Mouse (Mus musculus): ENCODE measurements around the gene Dennd5b. TPM values are rescaled to one million over a fixed set of nuclear protein-coding genes. Genes with fewer than 3 reads are reported as not detected.

Gene Dennd5b
- polyA plus RNA-seq (2015; fragmentation: Nextera tagmentation; extraction: Ambion mirVana) = 5.5 and 5.6 TPM in 2 replicates

DNA sequence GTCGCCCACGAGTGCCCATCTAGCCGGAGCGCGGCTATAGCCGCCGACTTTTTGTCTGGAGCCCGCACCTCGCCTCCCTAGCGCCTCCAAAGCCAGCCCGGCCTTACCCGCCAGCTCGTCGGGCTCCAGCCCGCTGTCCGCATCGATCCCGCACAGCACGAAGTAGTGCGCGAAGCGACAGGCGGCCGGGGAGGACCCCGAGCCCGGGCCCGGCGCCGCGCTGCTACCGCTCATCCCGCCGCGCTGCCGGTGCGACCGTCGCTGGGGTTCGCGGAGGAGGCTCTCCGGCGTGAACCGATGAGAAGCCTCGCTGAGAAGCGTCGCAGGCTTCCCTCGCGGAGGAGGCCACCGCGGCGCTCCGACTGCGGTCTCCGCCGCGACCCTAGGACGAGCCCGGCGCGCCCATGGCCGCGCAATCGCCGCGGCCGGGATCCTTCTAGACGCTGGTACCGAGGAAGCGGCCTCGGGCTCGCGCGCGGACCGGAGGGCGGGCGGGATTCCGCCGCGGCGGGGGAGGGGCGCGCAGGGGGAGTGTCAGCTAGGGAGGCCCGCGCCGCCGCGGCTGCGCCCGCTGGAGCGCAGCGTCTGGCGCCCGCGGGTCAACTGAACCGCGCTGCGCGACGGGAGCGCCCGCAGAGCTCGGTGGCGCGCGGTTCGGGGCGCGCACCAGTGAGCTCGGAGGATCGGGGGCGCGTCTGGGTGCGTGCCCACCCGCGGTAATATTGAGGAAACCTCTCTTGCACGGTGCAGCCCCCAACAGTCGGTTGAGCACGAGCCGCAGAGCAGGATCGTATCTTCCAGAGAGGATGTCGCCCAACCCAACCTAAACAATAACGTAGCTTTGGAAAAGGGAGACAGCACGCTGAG lies at the start of gene Dennd5b:
Dennd5b (minus strand) TSS at position 605 of the 867 bp plus-strand sequence.
- Histone ChIP-seq H3K4me1 (no peaks in the 10 kb centered on the region), H3K4me3 (replicated peaks) (peak within 1 kb of the TSS; percentile 86), H3K27ac (replicated peaks) (peak within 1 kb of the TSS; percentile 93), H3K27me3 (no peaks in the 10 kb centered on the region), H3K9me3 (replicated peaks) (no peaks in the 10 kb centered on the region), H3K9ac (peak within 1 kb of the TSS; percentile 80), H3K36me3 (no peaks in the 10 kb centered on the region), H3K4me2 (replicated peaks) (peak within 1 kb of the TSS; percentile 84)
- ATAC-seq (ENCODE audit: insufficient number of reproducible peaks, low FRiP score, low TSS enrichment, low read depth) = peak; percentile 92
- under 1% methylated on average over 124 of the region's 124 CpGs for WGBS

DNA sequence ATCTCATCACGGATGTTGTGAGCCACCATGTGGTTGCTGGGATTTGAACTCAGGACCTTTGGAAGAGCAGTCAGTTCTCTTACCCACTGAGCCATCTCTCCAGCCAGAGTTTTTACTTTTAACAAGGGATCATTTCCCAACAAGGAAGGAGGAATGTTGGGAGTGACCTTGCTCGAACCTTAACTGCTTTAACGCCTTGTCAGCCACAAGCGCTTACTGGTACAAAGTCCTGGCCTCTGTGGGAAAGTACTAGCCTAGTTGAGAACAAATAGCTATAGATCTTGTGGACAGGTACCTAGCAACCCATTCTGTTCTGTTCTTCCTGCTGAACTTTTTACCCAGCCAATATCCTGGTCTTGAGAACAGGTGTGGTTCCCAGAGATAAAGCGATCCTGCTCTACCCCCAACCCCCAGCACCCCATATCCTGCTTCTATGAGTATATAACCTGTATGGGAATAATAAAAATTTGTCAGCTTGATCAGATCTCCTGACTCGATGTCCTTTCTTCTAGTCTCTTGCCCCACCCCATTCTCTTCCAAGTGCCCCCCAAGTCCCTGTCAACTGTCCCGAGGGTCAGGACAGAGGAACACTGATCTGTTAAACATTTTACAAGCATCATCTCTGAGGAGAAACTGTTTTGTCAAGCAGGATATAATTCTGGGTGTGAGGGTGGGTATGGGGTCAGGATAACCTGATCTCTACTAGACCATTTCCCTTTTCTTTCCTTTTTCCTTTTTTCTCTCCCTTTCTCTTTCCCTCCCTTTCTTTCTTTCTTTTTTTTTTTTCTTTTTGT lies 47.2 kb upstream of the Dennd5b start:
- no peaks in the 10 kb centered on the region for H3K9me3 ChIP-seq (replicated peaks)
- no peak overlapping the region for H3K27ac ChIP-seq (replicated peaks)
- no peak for ATAC-seq (ENCODE audit: insufficient number of reproducible peaks, low FRiP score, low TSS enrichment, low read depth)
- 90% methylated on average over 7 of the region's 7 CpGs for WGBS
- no peaks in the 10 kb centered on the region for H3K4me1 ChIP-seq
- H3K36me3 ChIP-seq = peaks cover 22% of the 10 kb centered on the region; the same call in 1 of the 2 replicates
- H3K27me3 ChIP-seq = no peaks in the 10 kb centered on the region
- no peak overlapping the region for H3K4me2 ChIP-seq (replicated peaks)
- no peak overlapping the region for H3K9ac ChIP-seq
- H3K4me3 ChIP-seq (replicated peaks) = no peak overlapping the region

DNA sequence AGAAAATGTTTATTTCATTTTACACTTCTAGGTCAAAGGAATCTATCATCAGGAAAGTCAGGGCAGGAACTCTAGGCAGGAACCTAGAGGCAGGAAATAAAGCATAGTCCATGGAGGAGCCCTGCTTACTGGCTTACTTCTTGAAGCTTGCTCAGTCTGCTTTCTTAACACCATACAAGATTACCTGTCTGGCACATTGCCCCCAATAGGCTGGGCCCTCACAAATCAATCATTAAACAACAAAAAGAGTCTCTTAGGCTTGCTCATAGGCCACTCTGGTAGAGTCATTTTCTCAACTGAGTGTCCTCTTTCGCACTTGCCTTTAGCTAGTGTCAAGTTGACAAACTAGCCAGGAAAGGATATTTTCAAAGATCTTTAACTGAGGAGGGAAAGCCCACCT lies 43.7 kb upstream of the Dennd5b start:
- no peak overlapping the region for H3K9ac ChIP-seq
- no peak overlapping the region for H3K27ac ChIP-seq (replicated peaks)
- no peaks in the 10 kb centered on the region for H3K27me3 ChIP-seq
- no peak for ATAC-seq (ENCODE audit: insufficient number of reproducible peaks, low FRiP score, low TSS enrichment, low read depth)
- H3K36me3 ChIP-seq = peaks cover 9% of the 10 kb centered on the region; the same call in 1 of the 2 replicates
- H3K4me3 ChIP-seq (replicated peaks) = no peak overlapping the region
- WGBS = 97% methylated on average over 1 of the region's 1 CpGs
- 0 out of 2 replicates have a peak, but pooled peaks cover 5% of the 10 kb centered on the region for H3K4me1 ChIP-seq
- no peak overlapping the region for H3K4me2 ChIP-seq (replicated peaks)
- H3K9me3 ChIP-seq (replicated peaks) = no peaks in the 10 kb centered on the region

DNA sequence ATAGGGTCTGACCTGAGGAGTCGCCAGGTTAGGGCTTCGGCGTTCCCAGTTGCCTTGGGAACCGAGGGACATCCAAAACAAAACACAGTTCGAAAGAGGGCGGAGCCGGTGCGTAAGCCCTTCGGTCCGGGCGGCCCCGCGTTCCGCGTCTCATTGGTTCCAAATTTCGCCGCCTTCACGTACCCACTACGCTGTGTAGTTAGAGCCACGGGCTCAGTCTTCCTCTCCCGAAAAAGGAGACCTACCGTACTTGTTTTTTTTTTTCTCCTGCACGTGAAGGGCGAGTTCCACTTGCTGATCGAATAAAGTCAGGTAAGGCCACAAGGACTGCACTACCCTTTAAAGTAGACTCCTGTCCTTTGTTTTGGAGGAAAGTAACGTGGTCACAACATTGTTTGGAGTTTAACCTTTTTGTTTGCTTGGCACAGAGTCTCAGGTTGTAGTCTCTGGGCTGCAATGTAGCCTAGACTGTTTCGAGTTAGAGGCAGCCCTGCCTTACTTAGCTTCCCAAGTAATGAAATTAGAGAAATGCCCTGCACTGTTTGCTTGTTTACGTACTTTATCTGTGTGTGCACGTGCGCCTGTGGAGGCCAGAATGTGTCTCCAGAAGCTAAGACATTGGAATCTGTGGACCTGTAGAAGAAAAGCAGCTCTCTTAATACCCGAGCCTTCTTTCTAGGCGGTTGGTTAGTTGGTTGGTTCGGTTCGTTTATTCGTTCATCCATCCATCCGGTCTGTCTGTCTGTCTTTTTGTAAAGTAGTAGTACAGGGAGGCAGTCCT lies 40.1 kb upstream of the Dennd5b start:
- H3K27me3 ChIP-seq = no peaks in the 10 kb centered on the region
- H3K36me3 ChIP-seq = peaks cover 9% of the 10 kb centered on the region; the same call in 1 of the 2 replicates
- 4% methylated on average over 36 of the region's 36 CpGs for WGBS

DNA sequence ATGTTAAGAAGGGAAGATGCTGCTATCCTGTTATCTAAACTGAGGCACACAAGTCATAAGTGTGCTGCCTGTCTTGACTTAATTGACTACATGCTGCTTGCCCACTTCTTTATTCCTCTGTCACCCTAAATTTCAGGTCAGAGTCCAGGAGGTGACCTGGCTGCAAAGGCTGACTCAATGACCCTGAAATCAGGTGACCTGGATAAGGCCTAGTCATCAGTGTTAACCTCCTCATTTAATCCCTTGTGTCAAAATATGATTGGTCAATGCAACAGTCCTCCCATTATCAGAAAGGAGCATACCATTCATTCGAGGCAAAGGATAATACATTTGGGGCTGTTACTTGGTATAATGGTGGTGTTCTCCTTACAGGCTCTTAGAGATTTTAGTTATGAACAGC lies 38.0 kb upstream of the Dennd5b start, which contains the start of gene Etfbkmt:
Etfbkmt (plus strand) TSS at position 379 of the 400 bp plus-strand sequence.
- H3K27ac ChIP-seq (replicated peaks) = no peak within 1 kb of the TSS
- 0 out of 2 replicates have a peak, but pooled peaks cover 5% of the 10 kb centered on the region for H3K4me1 ChIP-seq
- H3K27me3 ChIP-seq = no peaks in the 10 kb centered on the region
- H3K4me3 ChIP-seq (replicated peaks) = 0 out of 2 replicates have a peak within 1 kb of the TSS, but pooled peaks have one; percentile 54
- peaks cover 6% of the 10 kb centered on the region; the same call in 1 of the 2 replicates for H3K36me3 ChIP-seq
- no peak within 1 kb of the TSS for H3K4me2 ChIP-seq (replicated peaks)
- ATAC-seq (ENCODE audit: insufficient number of reproducible peaks, low FRiP score, low TSS enrichment, low read depth) = no peak
- 70% methylated on average over 1 of the region's 1 CpGs for WGBS
- no peaks in the 10 kb centered on the region for H3K9me3 ChIP-seq (replicated peaks)
- H3K9ac ChIP-seq = no peak within 1 kb of the TSS

More for the DNA sequence above, 40.1 kb upstream of the Dennd5b start:
- Histone ChIP-seq H3K4me1 (0 out of 2 replicates have a peak, but pooled peaks cover 5% of the 10 kb centered on the region), H3K9me3 (replicated peaks) (no peaks in the 10 kb centered on the region), H3K27ac (replicated peaks) (peak overlapping the region; percentile 52), H3K4me3 (replicated peaks) (peak overlapping the region; percentile 54), H3K9ac (peak overlapping the region; percentile 18), H3K4me2 (replicated peaks) (peak overlapping the region; percentile 54)
- ATAC-seq (ENCODE audit: insufficient number of reproducible peaks, low FRiP score, low TSS enrichment, low read depth) = peak; percentile 91

DNA sequence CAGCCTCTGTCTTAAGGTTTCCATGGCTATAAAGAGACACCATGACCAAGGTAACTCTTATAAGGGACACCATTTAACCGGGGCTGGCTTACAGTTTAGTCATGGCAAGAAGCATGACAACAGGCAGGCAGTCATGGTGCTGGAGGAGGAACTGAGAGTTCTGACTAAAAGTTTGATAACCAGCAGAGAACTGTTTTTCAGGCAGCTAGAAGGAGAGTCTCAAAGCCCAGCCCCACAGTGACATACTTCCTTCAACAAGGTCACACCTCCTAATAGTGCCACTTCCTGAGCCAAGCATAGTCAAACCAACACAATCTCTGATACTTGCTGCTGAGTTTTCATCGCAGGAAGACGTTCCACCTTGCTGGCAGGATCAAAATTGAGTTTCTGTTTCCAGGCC lies 37.5 kb upstream of the Dennd5b start:
- H3K36me3 ChIP-seq = peaks cover 1% of the 10 kb centered on the region; the same call in 1 of the 2 replicates

DNA sequence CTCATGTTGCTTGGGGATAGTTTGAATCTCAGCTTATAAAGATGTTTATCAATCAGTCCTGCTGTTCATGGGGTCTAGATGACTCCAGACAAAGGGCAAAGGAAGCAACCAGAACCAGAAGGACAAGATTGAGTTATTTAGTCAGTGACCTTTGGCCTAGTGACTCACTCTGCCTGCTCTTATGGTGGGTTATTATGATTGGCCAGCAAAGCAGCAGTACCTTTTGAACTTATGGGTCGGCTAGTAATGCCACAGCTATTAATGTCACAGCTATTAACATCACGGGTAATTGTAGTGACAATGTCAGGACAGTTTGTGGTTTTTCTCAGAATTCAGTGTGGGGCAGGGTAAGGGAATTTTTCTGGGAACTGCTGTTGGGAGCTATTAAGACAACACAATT lies 36.5 kb upstream of the Dennd5b start:
- 45% methylated on average over 2 of the region's 2 CpGs for WGBS
- Histone ChIP-seq H3K9me3 (replicated peaks) (no peaks in the 10 kb centered on the region), H3K4me2 (replicated peaks) (no peak overlapping the region), H3K36me3 (no peaks in the 10 kb centered on the region), H3K27me3 (no peaks in the 10 kb centered on the region), H3K4me1 (0 out of 2 replicates have a peak, but pooled peaks cover 5% of the 10 kb centered on the region), H3K9ac (no peak overlapping the region), H3K27ac (replicated peaks) (no peak overlapping the region), H3K4me3 (replicated peaks) (no peak overlapping the region)
- ATAC-seq (ENCODE audit: insufficient number of reproducible peaks, low FRiP score, low TSS enrichment, low read depth) = no peak

More for the DNA sequence above, 37.5 kb upstream of the Dennd5b start:
- H3K4me3 ChIP-seq (replicated peaks) = no peak overlapping the region
- no peaks in the 10 kb centered on the region for H3K27me3 ChIP-seq
- 87% methylated on average over 3 of the region's 3 CpGs for WGBS
- H3K9me3 ChIP-seq (replicated peaks) = no peaks in the 10 kb centered on the region
- H3K4me1 ChIP-seq = 0 out of 2 replicates have a peak, but pooled peaks cover 5% of the 10 kb centered on the region
- no peak overlapping the region for H3K27ac ChIP-seq (replicated peaks)
- H3K4me2 ChIP-seq (replicated peaks) = no peak overlapping the region
- H3K9ac ChIP-seq = no peak overlapping the region
- ATAC-seq (ENCODE audit: insufficient number of reproducible peaks, low FRiP score, low TSS enrichment, low read depth) = no peak

DNA sequence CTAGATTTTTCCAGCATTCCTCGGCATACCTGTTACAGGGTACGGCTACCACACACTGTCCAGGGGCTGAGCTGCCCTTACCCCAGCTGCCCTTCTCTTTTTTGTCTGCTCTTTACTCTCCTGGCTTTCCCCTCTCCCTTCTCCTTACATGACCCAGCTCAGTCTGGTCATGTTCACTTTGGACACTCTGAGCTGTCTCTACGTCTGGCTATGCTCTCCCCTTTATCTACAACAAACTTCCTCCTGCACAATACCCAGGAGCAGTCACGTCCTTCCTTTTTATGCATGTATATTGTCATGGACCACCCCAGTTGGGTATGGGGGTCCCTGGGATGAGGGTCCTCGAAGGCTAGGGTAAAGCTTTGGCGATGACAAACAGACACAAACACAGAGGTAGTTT lies 34.2 kb upstream of the Dennd5b start:
- H3K9me3 ChIP-seq (replicated peaks) = no peaks in the 10 kb centered on the region
- no peaks in the 10 kb centered on the region for H3K36me3 ChIP-seq
- no peak for ATAC-seq (ENCODE audit: insufficient number of reproducible peaks, low FRiP score, low TSS enrichment, low read depth)
- H3K27ac ChIP-seq (replicated peaks) = no peak overlapping the region
- H3K27me3 ChIP-seq = no peaks in the 10 kb centered on the region
- no peak overlapping the region for H3K4me3 ChIP-seq (replicated peaks)
- H3K4me2 ChIP-seq (replicated peaks) = no peak overlapping the region
- H3K9ac ChIP-seq = no peak overlapping the region
- no peaks in the 10 kb centered on the region for H3K4me1 ChIP-seq
- WGBS = 80% methylated on average over 6 of the region's 6 CpGs

DNA sequence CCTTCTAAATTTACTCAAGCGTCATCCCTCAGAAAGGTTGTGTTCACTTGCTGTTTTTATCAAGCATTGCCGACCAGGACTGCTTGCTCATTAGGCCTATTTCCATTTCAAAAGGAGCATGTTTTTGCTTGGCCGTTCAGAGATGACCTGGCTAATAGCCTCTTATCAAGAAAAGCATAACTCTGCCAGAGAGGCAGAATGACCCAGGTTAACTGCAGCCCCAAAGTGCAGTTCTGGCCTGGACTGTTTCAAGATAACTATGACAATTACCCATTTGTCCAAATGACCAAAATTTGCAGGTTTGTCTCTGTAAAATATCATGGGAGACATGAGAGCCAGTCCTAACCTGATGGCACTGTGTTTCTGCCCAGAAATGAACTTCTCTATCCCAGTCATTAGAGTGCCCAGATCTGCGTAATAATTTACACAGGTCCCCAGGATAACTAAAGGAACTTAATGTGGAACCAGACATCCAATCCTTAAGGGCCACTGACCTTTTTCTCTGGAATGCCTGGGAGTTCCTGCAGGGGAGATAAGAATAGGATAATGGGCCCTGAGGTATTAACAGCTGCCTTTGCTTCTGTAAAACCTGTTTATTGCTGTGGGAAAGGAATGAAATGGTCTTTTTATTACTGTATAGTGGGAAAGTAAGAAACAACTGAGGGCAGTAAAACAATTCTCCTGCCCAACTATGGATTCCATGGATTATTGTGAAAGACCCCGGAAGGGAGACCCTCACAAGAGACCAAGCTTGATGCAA lies 33.1 kb upstream of the Dennd5b start:
- ATAC-seq (ENCODE audit: insufficient number of reproducible peaks, low FRiP score, low TSS enrichment, low read depth) = no peak
- WGBS = 22% methylated on average over 5 of the region's 5 CpGs
- H3K27me3 ChIP-seq = no peaks in the 10 kb centered on the region
- H3K36me3 ChIP-seq = no peaks in the 10 kb centered on the region
- H3K9ac ChIP-seq = no peak overlapping the region
- H3K4me1 ChIP-seq = no peaks in the 10 kb centered on the region
- no peaks in the 10 kb centered on the region for H3K9me3 ChIP-seq (replicated peaks)
- no peak overlapping the region for H3K27ac ChIP-seq (replicated peaks)
- H3K4me3 ChIP-seq (replicated peaks) = no peak overlapping the region
- no peak overlapping the region for H3K4me2 ChIP-seq (replicated peaks)
